In the genomic region with DNA sequence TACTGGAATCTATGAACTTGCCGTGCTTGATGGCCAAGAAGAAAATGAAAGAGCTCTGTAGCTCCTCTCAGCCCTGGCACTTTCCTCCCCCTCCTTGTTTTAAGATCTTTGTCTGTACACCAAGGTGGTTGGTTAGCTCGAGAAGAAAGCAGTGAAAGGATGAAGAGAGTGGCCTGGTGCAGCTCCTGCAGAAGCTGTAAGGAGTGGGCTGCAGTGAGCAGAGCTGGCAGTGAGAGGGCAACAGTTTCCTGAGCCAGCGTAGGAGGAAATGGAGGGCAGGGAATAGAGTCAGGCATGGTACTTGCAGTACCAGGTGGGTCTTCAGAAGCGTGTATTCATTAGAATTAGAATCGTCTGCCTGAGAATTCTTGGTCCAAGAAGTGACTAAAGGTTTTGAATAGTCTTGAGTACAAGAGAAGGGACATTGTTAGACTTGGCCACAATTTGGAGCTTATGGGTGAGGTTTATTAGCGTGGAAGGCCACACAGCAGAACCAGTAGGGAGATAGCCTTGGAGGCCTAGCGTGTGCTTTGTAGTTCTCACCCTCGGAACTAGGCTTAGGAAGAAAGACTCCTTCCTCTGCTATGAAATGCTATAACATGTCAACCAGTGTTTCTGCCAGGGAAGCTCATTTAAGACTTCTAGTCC, we compare ENCODE assay signal across 22 mouse cellular contexts.
DNase-seq lines count a peak whose midpoint lies in the region; ATAC-seq and TF ChIP-seq lines count a peak whose summit lies in the region.
"Had no signal": no experiment of that assay in that cellular context is flagged by ENCODE, and none has a peak within 500 bp of the region (broad histone marks: within the 10 kb centered on the region; RNA-seq: fewer than 3 reads in every experiment).

No protein-coding gene starts in this region.

- no peak for TF ChIP-seq CTCF in liver, embryonic 14.5 days (IDR thresholded peaks at IDR 0.05; ENCODE audit: low read depth)

- H3K27me3 ChIP-seq in liver, embryonic 14.5 days (ENCODE audit: control insufficient read depth, insufficient read depth, low read length): no peaks in the 10 kb centered on the region
- H3K27me3 ChIP-seq in midbrain, embryonic 11.5 days (ENCODE audit: control insufficient read depth, insufficient read depth, low read length): no peaks in the 10 kb centered on the region
- H3K27me3 ChIP-seq: embryonic facial prominence, embryonic 13.5 days; forebrain, embryonic 15.5 days; heart, embryonic 13.5 days; hindbrain, embryonic 15.5 days had no signal

- H3K9me3 ChIP-seq in liver, embryonic 14.5 days (ENCODE audit: control insufficient read depth, low read length): no peaks in the 10 kb centered on the region
- H3K9me3 ChIP-seq in midbrain, embryonic 11.5 days (ENCODE audit: control insufficient read depth, low read length): no peaks in the 10 kb centered on the region
- H3K9me3 ChIP-seq: embryonic facial prominence, embryonic 13.5 days; forebrain, embryonic 10.5 days; forebrain, embryonic 15.5 days; G1E; heart, embryonic 13.5 days; hindbrain, embryonic 15.5 days had no signal

- WGBS in liver, embryonic 14.5 days (ENCODE audit: insufficient replicate concordance): 59% methylated on average over 8 of the region's 8 CpGs
- WGBS in midbrain, embryonic 11.5 days: 89% methylated on average over 8 of the region's 8 CpGs

- peak; percentile 64 for ATAC-seq in frontal cortex, adult (ENCODE audit: low TSS enrichment)
- ATAC-seq in liver, embryonic 14.5 days (ENCODE audit: insufficient read depth): peak; percentile 50; the same call in 1 of the 2 replicates
- peak; percentile 8 for ATAC-seq in megakaryocyte-erythroid progenitor cell, adult 5-6 weeks (replicated peaks; ENCODE audit: low FRiP score, low TSS enrichment, poor library complexity, severe bottlenecking)
- ATAC-seq in midbrain, embryonic 11.5 days (ENCODE audit: low FRiP score): no peak
- ATAC-seq: CD4-positive, CD25-positive, alpha-beta regulatory T cell, adult 4 months; forebrain, embryonic 15.5 days had no signal

- peak overlapping the region; percentile 29; the same call in 1 of the 2 replicates for H3K9ac ChIP-seq in liver, embryonic 14.5 days (replicated peaks)
- H3K9ac ChIP-seq in midbrain, embryonic 11.5 days (ENCODE audit: low read length): no peak overlapping the region
- H3K9ac ChIP-seq: embryonic facial prominence, embryonic 13.5 days; forebrain, embryonic 15.5 days; heart, embryonic 13.5 days; hindbrain, embryonic 15.5 days had no signal

- no peak for TF ChIP-seq EP300 in liver, embryonic 14.5 days (IDR thresholded peaks at IDR 0.05; ENCODE audit: low read depth)

- peaks cover 10 to 18% of the 10 kb centered on the region in 2 experiments for H3K4me1 ChIP-seq in liver, embryonic 14.5 days (replicated peaks; ENCODE audit: control insufficient read depth in 2 of 2, insufficient read depth in 2 of 2, low read length in 1 of 2)
- H3K4me1 ChIP-seq in midbrain, embryonic 11.5 days (ENCODE audit: control insufficient read depth, insufficient read depth, low read length): no peaks in the 10 kb centered on the region
- H3K4me1 ChIP-seq: embryonic facial prominence, embryonic 13.5 days; forebrain, embryonic 10.5 days; forebrain, embryonic 15.5 days; hindbrain, embryonic 15.5 days had no signal

- peak overlapping the region; percentile 45 for H3K4me2 ChIP-seq in liver, embryonic 14.5 days (ENCODE audit: low read depth)
- H3K4me2 ChIP-seq in midbrain, embryonic 11.5 days: no peak overlapping the region
- H3K4me2 ChIP-seq: embryonic facial prominence, embryonic 13.5 days; forebrain, embryonic 15.5 days; heart, embryonic 13.5 days; hindbrain, embryonic 15.5 days had no signal

- H3K27ac ChIP-seq in liver, embryonic 14.5 days: peak overlapping the region; percentile 50
- no peak overlapping the region for H3K27ac ChIP-seq in midbrain, embryonic 11.5 days (ENCODE audit: low read depth, low read length)
- H3K27ac ChIP-seq: embryonic facial prominence, embryonic 13.5 days; forebrain, embryonic 10.5 days; forebrain, embryonic 15.5 days; heart, adult 2 months; heart, embryonic 13.5 days; hindbrain, embryonic 15.5 days had no signal

- no peak overlapping the region for H3K4me3 ChIP-seq in liver, embryonic 14.5 days (ENCODE audit: insufficient read depth in 1 of 2, low read depth in 2 of 2, low read length in 2 of 2)
- no peak overlapping the region for H3K4me3 ChIP-seq in midbrain, embryonic 11.5 days (ENCODE audit: low read depth, low read length)
- H3K4me3 ChIP-seq: embryonic facial prominence, embryonic 13.5 days; forebrain, embryonic 10.5 days; forebrain, embryonic 15.5 days; heart, adult 2 months; heart, embryonic 13.5 days; hindbrain, embryonic 15.5 days had no signal

- H3K36me3 ChIP-seq in liver, embryonic 14.5 days (replicated peaks; ENCODE audit: control insufficient read depth, insufficient read depth, low read depth): peaks cover 11% of the 10 kb centered on the region; the same call in 1 of the 2 replicates
- peaks cover 3% of the 10 kb centered on the region; the same call in 1 of the 2 replicates for H3K36me3 ChIP-seq in midbrain, embryonic 11.5 days (ENCODE audit: control insufficient read depth, insufficient read depth, low read length)

- no peak for DNase-seq in frontal cortex, postnatal 10 days (ENCODE audit: low spot score in 2 of 2)
- peak; percentile 2 for DNase-seq in thymus, postnatal 0 days (ENCODE audit: low spot score)
- DNase-seq in thymus, postnatal 10 days (ENCODE audit: low spot score in 2 of 2): no peak
- no peak for DNase-seq in liver, embryonic 14.5 days (ENCODE audit: low read depth in 3 of 3, low spot score in 3 of 3)
- no peak for DNase-seq in midbrain, embryonic 11.5 days (ENCODE audit: low spot score, missing footprints)
- no peak for DNase-seq in left cerebral cortex, adult 9 months (ENCODE audit: low spot score in 2 of 2)
- DNase-seq: B cell, adult 2 months; cerebellum, adult 18-20 months; cerebellum, adult 9-11 months; cerebellum, postnatal 36 days; gastrocnemius, postnatal 14 days; heart, adult 2 months; heart, postnatal 36 days had no signal
